Mouse (Mus musculus): ENCODE measurements at regions not wholly inside any gene's neighbourhood (a gene's known extent, or its start where the extent isn't known, plus 50 kb on each side); places are given as distances from the start of the nearest gene placed in this dataset.
"Not testable (repeated sequence)": the region's sequence is repeated elsewhere in the genome, so short reads cannot be mapped to it uniquely, and the experiment has no call there.

DNA sequence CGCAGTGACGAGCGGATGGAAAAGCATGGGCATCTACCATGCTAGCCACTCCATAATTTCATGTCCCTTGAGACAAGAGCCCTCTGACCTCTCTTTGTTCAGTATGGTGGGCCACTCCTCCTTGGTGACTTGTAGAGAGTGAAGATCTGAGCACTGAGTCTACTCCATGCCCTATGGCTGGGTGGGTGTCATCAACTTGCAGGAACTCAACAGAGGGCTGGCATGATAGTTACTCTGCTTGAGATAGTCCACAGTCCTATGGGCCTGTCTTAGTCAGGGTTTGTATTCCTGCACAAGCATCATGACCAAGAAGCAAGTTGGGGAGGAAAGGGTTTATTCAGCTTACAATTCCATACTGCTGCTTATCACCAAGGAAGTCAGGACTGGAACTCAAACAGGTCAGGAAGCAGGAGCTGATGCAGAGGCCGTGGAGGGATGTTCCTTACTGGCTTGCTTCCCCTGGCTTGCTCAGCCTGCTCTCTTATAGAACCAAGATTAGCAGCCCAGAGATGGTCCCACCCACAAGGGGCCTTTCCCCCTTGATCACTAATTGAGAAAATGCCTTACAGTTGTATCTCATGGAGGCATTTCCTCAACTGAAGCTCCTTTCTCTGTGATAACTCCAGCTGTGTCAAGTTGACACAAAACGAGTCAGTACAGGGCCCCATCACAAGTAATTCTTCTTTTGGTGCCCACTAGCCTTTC is 52.6 kb upstream of the Cdyl start:
- ATAC-seq (ENCODE audit: low read depth); H3K4me3 ChIP-seq (ENCODE audit: low read length); H3K36me3 ChIP-seq (ENCODE audit: control insufficient read depth, insufficient read depth, low read length); H3K4me1 ChIP-seq (replicated peaks; ENCODE audit: control insufficient read depth, insufficient read depth, low read length); H3K9ac ChIP-seq (ENCODE audit: low read length); H3K9me3 ChIP-seq (ENCODE audit: control insufficient read depth, low read length); H3K27me3 ChIP-seq (ENCODE audit: control insufficient read depth, insufficient read depth, low read depth, low read length); H3K4me2 ChIP-seq (ENCODE audit: low read depth, low read length); H3K27ac ChIP-seq (ENCODE audit: low read length): not testable (repeated sequence)
- WGBS: 68% methylated on average over 5 of the region's 5 CpGs

DNA sequence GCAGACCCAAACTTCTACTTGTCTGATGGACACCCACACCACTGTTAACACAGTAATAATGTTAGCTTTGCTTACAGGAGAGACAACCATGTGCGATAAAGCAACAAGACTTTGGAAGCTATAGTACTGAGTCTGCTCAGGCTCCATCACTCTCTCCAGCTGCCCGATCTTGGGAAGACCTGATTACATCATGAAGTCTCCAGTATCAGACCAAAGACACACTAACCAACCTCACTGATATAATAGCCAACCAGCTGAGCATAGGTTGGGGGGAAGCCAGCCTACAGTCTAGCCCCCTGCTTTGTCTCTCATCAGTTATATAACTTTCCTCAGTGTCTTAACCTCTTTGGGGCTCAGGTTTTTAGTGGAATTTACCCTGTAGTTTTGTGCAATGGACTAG is 51.9 kb upstream of the Cdyl start:
- no peaks in the 10 kb centered on the region for H3K9me3 ChIP-seq (ENCODE audit: control insufficient read depth, low read length)
- no peak overlapping the region for H3K4me2 ChIP-seq (ENCODE audit: low read depth, low read length)
- no peak overlapping the region for H3K9ac ChIP-seq (ENCODE audit: low read length)
- WGBS: 84% methylated on average over 2 of the region's 2 CpGs
- H3K27ac ChIP-seq (ENCODE audit: low read length): no peak overlapping the region
- no peaks in the 10 kb centered on the region for H3K36me3 ChIP-seq (ENCODE audit: control insufficient read depth, insufficient read depth, low read length)
- H3K27me3 ChIP-seq (ENCODE audit: control insufficient read depth, insufficient read depth, low read depth, low read length): no peaks in the 10 kb centered on the region
- H3K4me1 ChIP-seq (replicated peaks; ENCODE audit: control insufficient read depth, insufficient read depth, low read length): 0 out of 2 replicates have a peak, but pooled peaks cover 3% of the 10 kb centered on the region
- no peak overlapping the region for H3K4me3 ChIP-seq (ENCODE audit: low read length)
- no peak for ATAC-seq (ENCODE audit: low read depth)
